Mouse (Mus musculus) G1E (cell line): ENCODE data around the gene Msx2. TPM values are rescaled to one million over a fixed set of nuclear protein-coding genes. Genes with fewer than 3 reads are reported as not detected.

Experiments
- ATAC-seq: 2 replicates; pipeline ENCODE4 v1.8.0; 2016; ENCODE audit warnings: mild to moderate bottlenecking; ENCODE audit not compliant: insufficient number of reproducible peaks, poor library complexity, low FRiP score, severe bottlenecking; ENCODE audit errors: extremely low read depth
- DNase-seq: peaks from one replicate; pipeline ENCODE4 v3.0.0; 2012; ENCODE audit warnings: low spot score
- H3K27me3 ChIP-seq: 2 replicates; pipeline ENCODE4 v1.6.1; 2012; ENCODE audit warnings: mild to moderate bottlenecking, low read length, inconsistent platforms; ENCODE audit not compliant: insufficient read depth
- H3K36me3 ChIP-seq: replicated peaks from 2 replicates; pipeline ENCODE3; 2012; ENCODE audit warnings: mild to moderate bottlenecking, inconsistent platforms
- H3K4me1 ChIP-seq: 2 replicates; pipeline ENCODE4 v1.6.1; 2012; ENCODE audit warnings: low read depth, low read length, inconsistent platforms, mixed read lengths; ENCODE audit not compliant: insufficient read depth
- H3K4me3 ChIP-seq: 2 replicates; pipeline ENCODE4 v1.5.1; 2012; ENCODE audit warnings: low read depth, mild to moderate bottlenecking, inconsistent platforms, low read length, moderate library complexity, mixed read lengths
- H3K9me3 ChIP-seq: replicated peaks from 2 replicates; pipeline ENCODE4 v1.6.1; 2012; ENCODE audit warnings: inconsistent platforms
- CTCF ChIP-seq: IDR thresholded peaks from 2 replicates; pipeline ENCODE4 v1.5.1; 2012; ENCODE audit warnings: low read depth, low read length, inconsistent platforms, mixed read lengths
- GATA1 ChIP-seq: IDR thresholded peaks from 2 replicates; pipeline ENCODE4 v1.6.1; 2012; ENCODE audit warnings: borderline replicate concordance, low read length, inconsistent platforms, mixed read lengths
- GATA2 ChIP-seq: IDR thresholded peaks from 2 replicates; pipeline ENCODE4 v1.6.1; 2012; ENCODE audit warnings: low read depth, low read length, inconsistent platforms, borderline replicate concordance
- POLR2AphosphoS5 ChIP-seq: IDR thresholded peaks from 2 replicates; pipeline ENCODE4 v1.6.1; 2012; ENCODE audit warnings: low read depth, low read length, inconsistent platforms; ENCODE audit not compliant: insufficient replicate concordance
- TAL1 ChIP-seq: conservative IDR thresholded peaks from 2 replicates; pipeline ENCODE4 v1.6.1; 2012; ENCODE audit warnings: low read depth, low read length, inconsistent platforms, mixed read lengths
- polyA plus RNA-seq: library from polyadenylated mRNA; stranded (reverse); fragments of >175 nt; gene quantifications from 2 replicates; pipeline ENCODE4 v1.2.3, GENCODE M21; 2012
- total RNA-seq, 2 experiments: library from RNA; stranded (forward) in 1 of 2; stranded (reverse) in 1 of 2; fragments of 200-1000 nt in 1 of 2; fragments of >200 nt in 1 of 2; fragmentation: Nextera tagmentation in 1 of 2; gene quantifications; 2 replicates each; pipeline ENCODE4 v1.2.3; 2014 to 2017

Msx2 gene
- total and polyA plus RNA-seq, 3 experiments, result 0.27 TPM; not detected in 2

DNA sequence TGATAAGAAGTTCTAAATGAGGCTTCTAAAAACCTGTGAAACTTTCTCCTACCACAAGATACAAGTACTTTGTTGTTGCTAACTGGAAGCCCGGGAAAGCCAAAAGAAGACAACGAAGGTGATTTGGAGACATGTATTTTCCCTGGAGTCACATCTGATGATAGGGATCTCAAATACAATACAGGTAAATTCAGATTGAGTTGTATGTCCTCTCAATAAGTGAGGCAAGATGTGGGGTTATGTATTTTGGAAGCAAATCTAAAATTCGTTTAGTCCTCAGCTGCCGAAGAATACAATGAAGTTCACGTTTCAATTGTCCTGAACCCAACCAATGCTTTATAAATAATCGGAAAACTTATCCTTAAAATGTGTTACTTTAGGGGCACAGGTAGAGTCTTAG is 1.6 kb upstream of the Msx2 start:
- DNase-seq, result no peak
- ATAC-seq, result no peak
- no peaks in the 10 kb centered on the region for H3K36me3 ChIP-seq

GRCm38 (mm10) chr13:53473991-53474390 is 1.1 kb upstream of the Msx2 start:
- no peak for DNase-seq
- no peak for ATAC-seq
- Histone ChIP-seq H3K9me3 (peaks cover 53% of the 10 kb centered on the region), H3K4me3 (no peak overlapping the region), H3K36me3 (no peaks in the 10 kb centered on the region), H3K27me3 (no peaks in the 10 kb centered on the region), H3K4me1 (no peaks in the 10 kb centered on the region)
- TF ChIP-seq POLR2AphosphoS5, result no peak
- TF ChIP-seq GATA1, result no peak
- no peak for TF ChIP-seq TAL1
- TF ChIP-seq CTCF, result no peak
- no peak for TF ChIP-seq GATA2

More for the DNA sequence above, 1.6 kb upstream of the Msx2 start:
- TF ChIP-seq GATA2 (no peak), GATA1 (no peak)
- Histone ChIP-seq H3K4me3 (no peak overlapping the region), H3K9me3 (peaks cover 54% of the 10 kb centered on the region), H3K4me1 (no peaks in the 10 kb centered on the region), H3K27me3 (no peaks in the 10 kb centered on the region)

GRCm38 (mm10) chr13:53473291-53473690 is 417 bp upstream of the Msx2 start:
- no peak for DNase-seq
- Histone ChIP-seq H3K4me3 (no peak overlapping the region), H3K27me3 (no peaks in the 10 kb centered on the region), H3K4me1 (no peaks in the 10 kb centered on the region), H3K36me3 (no peaks in the 10 kb centered on the region), H3K9me3 (peaks cover 49% of the 10 kb centered on the region)
- ATAC-seq, result no peak
- TF ChIP-seq GATA2, result no peak
- TF ChIP-seq GATA1, result no peak
- TF ChIP-seq CTCF, result no peak
- TF ChIP-seq TAL1, result no peak
- no peak for TF ChIP-seq POLR2AphosphoS5

DNA sequence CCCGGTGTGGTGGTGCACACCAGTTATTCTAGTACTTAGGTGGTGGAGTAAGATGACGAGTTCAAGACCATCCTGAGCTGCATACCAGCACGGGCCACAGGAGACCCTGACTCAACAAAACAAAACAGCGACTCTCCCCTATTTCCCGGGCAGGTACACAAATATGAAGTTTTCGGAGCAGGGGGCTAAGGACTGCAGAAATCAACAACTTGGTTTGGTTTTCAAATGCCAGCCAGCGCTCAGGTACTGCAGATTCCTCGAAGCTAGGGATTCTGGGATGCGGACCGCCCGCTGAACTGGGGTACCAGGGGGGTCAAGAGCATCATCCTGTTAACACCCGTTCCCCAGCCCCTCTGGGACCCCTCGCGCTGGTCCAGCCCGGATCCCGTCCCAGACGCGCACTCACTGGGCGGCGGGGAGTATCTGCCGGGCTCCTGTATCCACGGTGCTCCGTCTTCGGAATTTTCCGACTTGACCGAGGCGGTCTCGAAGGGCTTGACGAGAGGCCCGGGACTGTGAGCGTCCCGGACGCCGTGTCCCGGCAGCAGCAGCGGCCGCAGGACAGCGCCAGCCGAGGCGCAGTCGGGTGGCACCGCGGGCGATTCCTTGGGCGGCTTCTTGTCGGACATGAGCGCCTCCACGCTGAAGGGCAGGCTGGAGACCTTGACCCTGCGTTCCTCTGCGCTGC is 804 bp downstream of the Msx2 start:
- Histone ChIP-seq H3K4me3 (peak overlapping the region; percentile 16; the same call in 1 of the 2 replicates), H3K27me3 (no peaks in the 10 kb centered on the region), H3K9me3 (peaks cover 52% of the 10 kb centered on the region), H3K36me3 (no peaks in the 10 kb centered on the region), H3K4me1 (no peaks in the 10 kb centered on the region)
- ATAC-seq, result no peak
- TF ChIP-seq GATA2, result no peak
- TF ChIP-seq POLR2AphosphoS5, result no peak
- no peak for TF ChIP-seq CTCF
- no peak for TF ChIP-seq GATA1
- no peak for TF ChIP-seq TAL1
- no peak for DNase-seq

DNA sequence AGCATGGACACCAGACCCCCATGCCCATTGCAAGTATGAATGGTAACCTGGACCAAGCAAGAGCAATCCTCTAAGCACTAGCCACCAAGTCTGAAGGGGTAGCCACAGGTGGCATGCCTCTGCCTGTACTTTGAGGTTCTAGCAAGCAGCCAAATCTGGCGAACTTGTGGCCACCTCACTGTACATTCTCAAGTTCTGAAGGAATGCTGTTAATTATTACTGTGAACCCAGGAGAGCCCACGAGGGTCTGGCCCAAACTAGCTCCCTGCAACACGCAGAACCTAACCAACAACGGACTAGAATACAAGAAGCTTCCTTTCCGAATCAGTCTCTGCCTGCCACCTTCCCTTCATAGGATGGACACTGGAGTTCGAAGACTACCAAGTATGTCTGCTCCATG is 1.5 kb downstream of the Msx2 start:
- peaks cover 47% of the 10 kb centered on the region for H3K9me3 ChIP-seq
- no peaks in the 10 kb centered on the region for H3K36me3 ChIP-seq
- no peak overlapping the region for H3K4me3 ChIP-seq
- TF ChIP-seq TAL1 (no peak), GATA1 (no peak), CTCF (no peak), POLR2AphosphoS5 (no peak), GATA2 (no peak)
- H3K27me3 ChIP-seq, result no peaks in the 10 kb centered on the region
- H3K4me1 ChIP-seq, result no peaks in the 10 kb centered on the region
- ATAC-seq, result no peak
- DNase-seq, result no peak

- Histone ChIP-seq H3K36me3 (no peaks in the 10 kb centered on the region), H3K4me3 (no peak overlapping the region), H3K27me3 (no peaks in the 10 kb centered on the region), H3K4me1 (no peaks in the 10 kb centered on the region), H3K9me3 (peaks cover 46% of the 10 kb centered on the region)
- DNase-seq (no peak), ATAC-seq (no peak)
- TF ChIP-seq POLR2AphosphoS5, result no peak
Observed at GRCm38 (mm10) chr13:53470437-53471151, 2.3 kb downstream of the Msx2 start.
